Mouse (Mus musculus) spleen, postnatal 36 days (tissue): ENCODE data around the gene Arid1b.

Experiments
- DNase-seq, 2 experiments: peaks; one replicate each; pipeline ENCODE4 v3.0.0; 2022; ENCODE audit warnings: low spot score in 2 of 2, mixed read lengths in 1 of 2

The Arid1b gene

DNA sequence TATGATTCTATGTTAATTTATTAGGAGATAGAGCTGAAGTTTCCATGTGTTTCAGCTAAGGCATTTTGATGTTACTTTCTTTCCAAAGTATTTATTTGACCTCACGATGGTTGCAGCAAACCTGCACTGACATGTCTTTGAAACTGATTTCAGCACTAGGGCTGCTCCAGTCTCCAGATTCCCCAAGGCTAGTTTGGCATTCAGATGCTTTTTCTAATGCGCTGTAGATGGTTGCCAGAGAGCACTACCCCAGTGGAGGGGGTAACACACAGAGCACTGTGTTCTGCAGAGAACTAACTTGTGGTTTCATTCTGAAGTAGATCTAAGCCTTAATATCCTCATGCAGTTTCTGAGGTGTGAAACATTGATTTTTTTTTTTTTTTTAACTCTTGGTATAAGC lies 250.4 kb downstream of the Arid1b start:
- DNase-seq = no peak

DNA sequence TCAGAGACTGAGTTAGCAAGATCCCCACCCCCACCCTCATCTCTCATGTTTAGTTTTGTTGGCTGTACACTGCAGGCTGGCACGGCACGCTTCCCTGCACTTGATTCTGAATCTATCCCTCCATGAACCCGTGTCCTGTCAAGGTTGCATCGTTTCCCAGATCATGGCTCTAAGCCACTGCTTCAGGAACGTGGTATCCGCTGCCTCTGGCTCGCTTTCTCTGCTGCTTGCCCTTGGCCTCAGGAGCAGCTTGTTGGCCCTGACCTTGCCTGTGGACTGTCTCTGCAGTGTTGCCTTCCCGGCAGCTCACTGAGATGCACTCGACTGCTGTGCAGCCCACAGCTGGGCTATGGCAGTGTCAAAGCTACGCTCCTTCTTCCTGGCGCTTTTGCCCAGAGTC lies 252.6 kb downstream of the Arid1b start:
- DNase-seq = no peak

DNA sequence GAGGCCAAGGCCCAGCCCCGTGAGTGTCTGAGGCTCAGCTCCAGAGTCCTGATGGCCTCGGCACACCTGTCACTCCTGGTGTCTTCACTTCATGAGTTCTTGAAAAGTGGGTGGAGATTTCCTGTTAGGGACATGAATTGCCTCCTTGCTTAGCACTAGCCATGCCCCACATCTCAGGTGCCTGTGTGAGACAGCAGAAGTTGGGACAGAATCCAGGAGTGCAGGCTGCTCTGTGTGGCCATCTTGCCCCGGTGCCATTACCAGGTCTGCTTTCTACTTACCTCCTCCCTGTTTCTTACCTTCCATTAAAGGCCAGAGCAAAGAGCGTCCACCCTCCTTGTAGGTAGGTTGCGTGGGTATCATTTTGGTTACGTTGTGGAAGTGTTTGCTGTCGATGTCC lies 253.1 kb downstream of the Arid1b start:
- DNase-seq = no peak

DNA sequence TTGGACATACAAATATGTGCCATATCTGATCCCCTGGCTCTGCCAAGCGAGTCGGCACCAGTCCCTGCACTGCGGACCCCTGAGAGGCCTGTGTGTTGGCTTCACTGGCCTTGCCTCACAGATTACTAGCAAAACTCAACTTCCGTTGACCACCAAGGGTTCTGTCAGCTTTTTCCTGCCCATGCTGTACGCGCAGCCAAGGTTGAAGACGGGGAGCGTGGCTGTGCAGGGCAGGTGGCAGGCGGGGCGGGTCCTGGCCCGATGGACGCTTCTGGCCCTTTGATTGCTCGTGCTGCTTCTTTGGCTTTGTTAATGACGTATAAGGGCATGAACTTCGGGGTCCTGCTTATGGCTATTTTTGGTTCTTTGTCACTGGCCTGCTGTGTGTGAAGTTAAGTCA lies 253.6 kb downstream of the Arid1b start:
- no peak for DNase-seq

DNA sequence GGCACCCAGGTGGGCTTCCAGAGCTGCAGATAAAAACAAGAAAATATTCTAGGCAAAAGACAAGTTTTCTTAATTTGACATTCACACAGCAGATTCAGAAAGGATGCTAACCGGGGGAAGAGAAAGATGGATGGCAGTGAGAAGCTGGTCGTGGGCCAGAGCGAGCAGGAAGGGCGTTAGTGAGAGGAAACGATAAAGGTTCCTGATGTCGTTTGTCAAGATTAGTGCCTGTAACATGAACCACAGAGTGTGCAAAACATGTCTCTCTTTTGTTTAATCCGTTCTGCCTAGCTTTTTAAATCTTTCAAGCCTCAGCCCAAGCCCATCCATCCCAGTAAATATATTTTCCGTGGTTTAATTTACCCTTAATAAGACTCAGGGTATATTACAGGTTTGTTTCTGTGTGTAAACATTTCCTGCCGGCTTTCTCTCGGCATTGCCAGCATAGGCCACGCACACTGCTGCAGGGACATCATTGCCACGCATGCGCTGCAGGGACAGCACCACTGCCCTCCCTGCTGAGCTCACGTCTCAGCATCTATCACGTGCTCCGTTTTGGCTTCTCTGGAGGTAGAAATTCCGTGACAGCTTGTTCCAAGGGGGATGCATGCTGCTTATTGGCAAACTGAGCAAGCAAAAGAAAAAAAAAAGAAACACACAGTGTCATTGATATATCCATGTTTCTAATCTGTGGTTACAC lies 255.0 kb downstream of the Arid1b start:
- no peak for DNase-seq

DNA sequence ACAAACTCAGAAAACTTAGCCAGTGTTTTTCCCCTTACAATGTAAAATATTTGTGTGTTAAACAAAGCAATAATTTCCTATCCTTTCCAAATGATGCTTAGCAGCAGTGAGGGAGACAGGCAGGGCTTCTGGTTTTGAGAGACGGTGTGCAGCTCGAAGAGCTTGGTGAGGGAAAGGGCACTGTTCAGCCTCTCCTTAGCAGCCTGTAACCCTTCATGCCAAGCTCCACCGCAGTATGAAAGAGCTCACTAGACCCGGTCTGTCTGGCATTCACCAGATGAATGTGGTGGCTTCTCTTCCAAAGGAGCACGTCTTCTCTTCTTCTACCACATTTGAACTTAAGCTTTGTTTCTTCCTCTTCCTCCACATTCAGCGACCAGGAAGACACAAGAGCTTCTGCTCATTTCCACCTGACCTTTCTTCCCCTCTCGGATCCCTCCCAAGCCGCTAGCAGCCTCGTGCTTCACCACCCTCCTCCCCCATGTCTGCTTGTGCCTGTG lies 255.6 kb downstream of the Arid1b start:
- DNase-seq = no peak

DNA sequence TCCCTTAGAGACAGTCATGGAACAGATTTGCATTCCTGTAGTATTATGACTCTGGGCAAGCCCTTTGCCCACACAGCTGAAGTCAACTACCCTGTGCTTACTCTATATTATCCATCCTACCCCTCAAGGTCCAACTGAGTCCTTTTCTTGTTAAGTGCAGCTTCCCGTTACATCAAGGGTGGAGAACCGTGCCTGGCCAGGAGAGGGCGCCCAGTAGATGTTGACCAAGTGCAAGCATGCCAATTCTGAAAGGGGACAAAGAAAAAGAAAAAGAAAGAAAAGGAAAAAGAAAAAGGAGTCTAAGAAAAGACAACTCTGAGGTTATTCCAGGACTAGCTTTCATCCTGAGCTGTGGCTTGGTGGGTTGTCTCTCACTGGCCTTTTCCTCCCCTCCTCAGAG lies 258.3 kb downstream of the Arid1b start:
- peak; percentile 55 to 62 for DNase-seq

DNA sequence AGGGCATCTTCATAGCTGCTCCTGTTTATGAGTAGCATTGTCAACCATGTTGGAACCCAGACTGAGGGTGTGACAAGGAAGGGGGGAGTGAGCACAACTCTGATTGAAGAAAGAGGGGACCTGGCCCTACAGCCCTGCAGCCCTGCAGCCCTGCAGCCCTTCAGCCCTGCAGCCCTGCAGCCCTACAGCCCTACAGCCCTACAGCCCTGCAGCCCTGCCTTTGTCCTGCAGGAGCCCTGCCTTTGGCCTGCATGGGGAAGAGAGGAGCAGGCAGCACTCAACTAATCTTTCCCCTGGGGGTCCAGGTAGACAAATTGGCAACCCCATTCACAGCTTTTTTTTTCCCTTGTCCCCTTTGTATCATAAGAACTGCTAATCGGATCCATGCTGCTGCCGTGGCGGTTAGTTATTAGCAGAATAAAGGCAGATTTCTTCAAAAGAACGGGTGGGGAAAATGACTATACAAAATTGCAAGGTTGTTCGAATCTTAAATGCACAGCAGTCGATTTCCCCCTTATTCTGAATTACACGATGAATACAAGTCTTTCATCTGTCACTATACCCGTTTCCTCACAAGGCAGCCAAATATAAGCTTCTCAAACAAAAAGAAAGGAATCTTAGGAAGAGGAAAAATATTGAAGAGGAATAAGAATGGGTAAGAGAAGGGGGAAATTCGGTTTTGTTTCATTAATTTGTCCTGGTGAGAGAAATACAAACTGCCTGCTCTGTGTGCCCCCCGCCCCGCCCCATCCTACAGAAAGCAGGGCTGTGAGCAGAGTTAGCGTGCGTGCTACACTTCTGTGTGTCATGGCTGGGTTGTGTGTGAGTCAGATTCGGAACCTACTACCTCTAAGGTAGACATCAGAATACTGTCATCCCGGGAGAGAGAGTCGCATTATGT lies 260.8 kb downstream of the Arid1b start:
- DNase-seq = no peak

DNA sequence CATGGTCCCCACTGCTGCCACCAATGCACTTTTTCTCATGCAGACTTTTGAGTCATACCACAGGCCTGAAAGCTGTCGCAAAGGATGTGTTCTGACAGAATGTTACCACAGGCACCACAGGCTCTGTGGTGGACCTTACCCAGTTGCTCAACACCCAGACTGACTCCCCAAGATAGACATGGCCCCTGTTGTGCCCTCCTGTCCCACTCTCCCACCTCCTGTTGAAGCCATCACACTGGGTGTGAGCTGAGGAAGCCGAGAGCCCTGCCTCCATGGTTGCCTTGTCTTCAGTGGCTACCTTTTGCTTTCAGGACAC lies 261.4 kb downstream of the Arid1b start:
- DNase-seq = no peak

DNA sequence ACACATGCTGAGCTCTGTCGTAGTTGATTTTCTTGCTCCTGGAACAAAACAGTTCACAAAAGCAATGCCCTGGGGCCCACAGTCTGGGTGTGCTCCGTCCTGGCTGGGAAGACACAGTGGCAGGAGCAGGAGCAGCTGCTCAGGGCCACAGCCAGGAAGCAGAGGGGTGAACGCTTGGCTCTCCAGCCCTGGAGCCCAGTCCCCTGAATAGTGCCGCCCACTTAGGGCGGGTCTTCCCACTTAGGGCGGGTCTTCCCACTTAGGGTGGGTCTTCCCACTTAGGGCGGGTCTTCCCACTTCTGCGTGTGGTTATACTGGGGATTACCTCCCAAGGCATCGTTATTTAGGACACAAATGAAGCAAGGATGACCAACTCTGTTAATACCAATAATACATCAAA lies 264.8 kb downstream of the Arid1b start:
- no peak for DNase-seq

DNA sequence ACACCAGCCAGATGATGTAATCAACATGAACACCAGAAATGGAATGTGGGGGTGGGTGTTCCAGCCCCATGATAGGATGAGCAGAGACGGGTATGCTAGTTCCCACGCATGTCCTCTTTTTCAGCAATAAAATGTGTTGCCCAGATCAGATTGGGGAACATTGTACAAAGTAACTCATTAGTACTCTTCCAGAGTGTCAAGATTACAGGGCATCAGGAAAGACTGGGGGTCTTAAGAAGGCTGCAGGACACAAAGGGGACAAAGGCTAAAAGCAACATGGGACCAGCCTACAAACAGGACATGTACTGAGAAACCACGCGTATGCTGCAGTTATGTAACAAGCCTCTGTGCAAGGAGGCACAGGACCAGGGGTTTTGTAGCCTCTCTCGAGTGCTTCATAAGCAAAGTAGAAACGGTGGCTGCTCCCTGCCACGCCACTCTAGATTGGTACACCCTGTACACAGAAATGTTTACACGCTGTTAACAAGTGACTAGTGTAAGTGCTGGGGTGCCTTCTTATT lies 267.1 kb downstream of the Arid1b start:
- no peak for DNase-seq

DNA sequence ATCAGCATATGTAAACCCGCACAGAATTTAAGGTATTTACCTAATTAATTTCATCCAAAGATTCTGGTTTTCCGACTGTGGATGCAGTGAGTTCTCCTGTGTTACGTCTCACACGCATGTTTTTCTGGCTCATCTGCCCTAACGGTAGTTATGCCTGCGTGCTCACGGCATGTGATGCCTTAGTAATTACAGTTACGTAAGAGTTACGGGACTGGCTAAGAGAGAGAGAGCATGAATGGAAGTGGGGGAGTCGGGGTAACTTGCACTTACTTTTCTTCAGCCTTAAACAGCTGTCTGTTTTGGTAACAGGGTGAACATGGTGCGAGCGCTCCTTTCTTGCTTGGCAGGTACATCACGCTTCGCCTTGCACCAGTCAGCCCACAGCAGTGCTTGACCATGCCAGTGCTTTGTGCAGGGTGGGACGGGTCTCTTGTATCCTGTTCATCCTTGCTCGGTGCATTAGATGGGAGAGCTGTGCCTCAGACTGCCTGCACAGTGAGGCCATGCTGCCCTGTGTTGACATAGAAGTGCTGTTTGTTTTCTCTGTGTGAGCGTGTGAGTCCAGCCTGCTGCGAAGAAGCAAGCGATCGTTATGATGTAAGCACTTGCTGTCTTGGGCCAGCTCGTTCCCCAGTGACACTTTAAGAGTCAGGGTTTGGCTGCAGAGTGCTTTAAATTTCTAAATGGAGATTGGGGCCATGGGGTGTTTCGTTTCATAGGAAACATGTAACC lies 267.9 kb downstream of the Arid1b start:
- no peak for DNase-seq

DNA sequence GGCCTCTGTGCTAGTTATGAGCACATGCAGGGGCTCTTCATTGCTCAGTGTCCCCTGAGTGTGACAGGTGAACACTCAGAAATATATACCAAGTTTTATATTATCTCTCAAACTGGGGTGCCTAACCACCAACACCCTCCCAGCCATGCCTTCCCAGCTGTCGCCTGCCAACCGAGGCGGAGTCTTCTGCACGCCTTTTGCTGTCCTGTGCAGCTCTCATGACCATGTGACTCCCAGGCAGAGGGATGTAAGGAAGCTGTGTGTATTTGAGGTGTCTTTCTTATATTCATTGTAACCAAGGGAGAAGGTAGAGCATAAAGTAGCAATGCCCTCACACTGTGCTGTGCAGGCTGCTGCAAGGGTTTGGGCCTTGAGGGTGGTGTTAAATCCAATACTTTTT lies 268.7 kb downstream of the Arid1b start:
- DNase-seq = no peak

DNA sequence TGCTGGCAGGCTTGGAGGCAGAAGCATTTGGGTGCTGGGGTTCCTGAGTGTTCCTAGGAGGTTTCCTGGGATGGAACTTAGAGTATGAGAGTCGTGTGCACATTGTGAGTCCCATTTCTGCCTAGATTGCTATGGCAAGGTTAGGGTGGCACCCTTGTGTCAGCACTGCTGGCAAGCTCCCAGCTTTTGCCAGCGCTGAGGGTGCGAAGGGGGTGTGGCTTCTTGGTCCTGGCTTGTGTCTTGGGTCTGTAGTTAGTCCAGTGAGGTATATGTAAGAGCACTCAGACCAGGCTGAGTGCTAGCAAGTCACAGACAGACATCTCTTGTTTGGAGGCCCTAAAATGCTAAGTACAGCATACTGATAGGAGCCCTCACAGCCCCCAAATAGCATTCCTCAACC lies 270.7 kb downstream of the Arid1b start:
- no peak for DNase-seq

DNA sequence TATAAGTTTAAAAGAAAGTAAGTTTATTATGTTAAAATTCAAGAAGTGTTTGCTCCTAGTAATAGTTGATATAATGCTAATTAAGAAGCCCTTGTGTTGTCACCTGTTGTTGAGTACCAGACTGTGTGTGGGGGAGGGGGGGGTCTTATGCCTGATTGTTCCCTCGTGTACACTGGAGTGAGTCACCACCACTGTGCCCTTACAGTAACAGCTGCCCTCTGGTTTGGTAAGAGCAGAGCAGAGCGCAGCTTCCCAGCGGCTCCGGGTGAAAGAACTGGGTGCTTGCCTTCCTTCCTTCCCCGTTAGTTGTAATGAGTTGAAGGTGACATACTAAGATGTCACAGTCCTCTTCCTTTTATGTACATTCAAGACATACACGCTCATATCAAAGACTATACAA lies 271.5 kb downstream of the Arid1b start:
- DNase-seq = no peak

DNA sequence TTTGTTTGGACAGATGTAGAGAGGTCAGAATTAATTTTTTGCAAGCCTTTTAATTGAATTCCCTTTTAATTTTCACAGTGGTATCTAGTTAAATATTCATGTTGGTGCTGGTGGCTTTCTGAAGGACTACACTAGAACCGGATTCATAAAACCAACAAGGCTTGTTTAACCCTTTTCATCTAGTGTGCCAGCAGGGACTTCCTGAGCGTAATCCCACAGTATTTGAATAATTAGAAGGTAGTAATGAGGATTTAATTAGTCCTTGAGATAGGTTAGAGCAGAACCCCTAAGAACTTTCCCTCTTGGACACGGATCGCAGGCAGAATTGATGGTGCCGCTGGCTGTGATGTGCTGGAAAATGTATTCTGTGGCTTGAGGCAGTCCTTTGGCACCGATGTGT lies 273.6 kb downstream of the Arid1b start:
- DNase-seq = no peak

DNA sequence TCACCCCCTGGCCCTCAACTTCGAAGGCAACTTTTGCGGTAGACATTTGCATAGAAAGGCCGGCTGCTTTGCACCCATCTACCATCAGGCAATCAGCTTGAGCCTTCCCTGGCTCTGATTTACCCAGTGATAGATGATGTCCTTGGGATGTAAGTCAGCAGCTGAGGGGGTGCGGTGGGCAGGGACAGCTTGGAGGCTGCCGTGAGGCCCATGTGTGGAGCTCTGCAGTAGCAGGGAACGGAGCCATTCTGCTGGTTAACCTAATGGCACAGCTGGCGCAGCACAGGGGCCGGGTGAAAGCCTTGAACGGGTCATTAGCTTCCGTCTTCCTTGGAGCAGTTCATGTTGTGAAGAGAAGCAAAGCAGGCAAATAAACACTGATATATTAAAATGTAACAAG lies 275.2 kb downstream of the Arid1b start:
- DNase-seq = no peak

DNA sequence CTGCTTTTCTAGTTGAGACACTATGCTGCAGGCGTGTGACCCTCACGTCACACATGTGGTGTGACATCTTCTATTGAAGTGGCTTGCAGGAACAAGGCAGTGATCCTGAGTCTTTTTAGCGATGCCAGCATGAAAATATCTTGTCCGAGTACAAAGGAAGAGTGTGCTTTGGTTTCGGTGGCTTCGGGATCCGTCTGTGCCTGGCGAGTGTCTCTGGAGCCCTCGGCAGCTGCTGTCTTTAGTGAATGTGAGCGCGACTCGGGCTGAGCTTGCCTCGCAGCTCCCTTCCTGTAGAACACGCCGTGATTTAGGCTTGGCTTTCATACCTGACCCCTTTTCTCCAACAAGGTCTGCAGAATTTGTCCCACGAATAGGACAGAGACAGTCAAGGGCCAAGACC lies 275.6 kb downstream of the Arid1b start:
- no peak for DNase-seq

DNA sequence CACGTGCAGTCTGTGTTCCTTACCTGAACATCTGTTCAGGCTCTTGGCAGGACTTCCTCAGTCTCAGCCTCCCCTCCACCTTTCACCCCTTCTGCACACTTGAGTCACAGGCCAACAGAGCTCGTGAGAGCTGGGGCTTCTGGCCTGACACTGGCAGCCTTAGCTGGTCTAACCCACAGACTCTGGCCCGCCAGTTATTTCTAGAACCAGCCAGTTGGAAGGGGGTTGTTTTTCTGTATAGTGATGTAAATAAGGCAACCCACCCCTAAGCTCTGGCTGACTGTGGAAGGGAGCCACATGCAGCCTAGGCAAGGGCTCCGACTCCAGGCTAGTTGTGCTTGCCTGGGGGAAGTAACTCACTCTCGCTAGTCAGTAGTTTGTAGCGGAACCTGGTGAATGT lies 276.7 kb downstream of the Arid1b start:
- DNase-seq = no peak

DNA sequence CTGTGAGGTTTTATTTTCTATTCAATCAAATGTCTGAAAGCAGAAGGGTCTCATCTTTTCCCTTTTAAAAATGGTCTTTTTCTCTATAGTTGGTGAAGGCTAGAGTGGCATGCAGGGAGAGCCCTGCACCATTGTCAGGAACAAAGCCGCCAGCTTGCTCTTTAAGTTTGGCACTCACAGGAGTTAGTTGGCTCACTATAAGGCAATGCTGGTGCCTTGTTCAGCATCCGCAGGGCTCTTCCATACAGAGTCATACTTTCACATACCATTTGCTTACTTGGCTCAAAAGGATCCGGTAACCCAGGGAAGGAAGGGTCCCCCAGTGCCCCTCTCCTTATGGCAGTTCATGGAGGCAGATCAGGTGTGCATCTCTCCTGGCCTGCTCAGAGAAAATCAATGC lies 279.0 kb downstream of the Arid1b start:
- no peak for DNase-seq

DNA sequence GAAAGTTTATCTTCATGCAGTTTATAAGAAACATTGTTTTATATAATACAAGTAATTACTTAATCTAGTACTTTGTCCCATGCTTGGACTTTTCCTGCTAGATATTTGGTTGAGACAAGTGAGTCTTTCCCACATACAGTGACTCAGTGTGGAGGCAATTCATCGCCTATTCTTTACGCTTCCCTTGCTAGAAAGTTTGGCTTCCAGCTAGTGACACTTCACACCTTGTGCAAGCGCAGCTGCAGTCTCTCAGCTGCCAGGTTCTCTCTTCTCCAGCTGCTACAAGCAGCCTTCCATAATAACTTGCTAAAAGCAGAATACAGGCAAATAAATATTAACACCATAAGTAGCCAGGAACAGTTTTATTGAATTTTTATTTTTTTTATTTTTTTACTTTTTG lies 279.6 kb downstream of the Arid1b start:
- DNase-seq = no peak

DNA sequence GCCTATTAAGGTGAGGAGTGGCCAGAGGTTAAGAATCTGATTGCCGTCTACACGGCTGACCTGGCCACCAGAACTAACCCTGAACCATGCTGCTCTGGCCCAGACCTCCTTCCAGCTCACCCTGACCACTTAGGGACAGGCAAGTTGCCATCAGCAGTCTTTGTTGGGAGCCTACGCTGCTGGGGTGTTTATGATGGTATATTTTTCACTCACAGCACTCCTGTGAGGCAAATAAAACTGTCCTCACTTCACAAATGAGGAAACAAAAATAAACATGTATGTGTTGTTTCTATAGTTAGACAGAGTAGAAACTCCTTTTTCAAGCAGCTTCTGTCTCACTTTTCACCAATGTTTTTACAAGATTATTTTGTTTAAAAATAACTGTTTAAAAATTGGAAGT lies 280.3 kb downstream of the Arid1b start:
- no peak for DNase-seq
